Mouse (Mus musculus): ENCODE measurements at regions not wholly inside any gene's neighbourhood (a gene's known extent, or its start where the extent isn't known, plus 50 kb on each side); places are given as distances from the start of the nearest gene placed in this dataset.

DNA sequence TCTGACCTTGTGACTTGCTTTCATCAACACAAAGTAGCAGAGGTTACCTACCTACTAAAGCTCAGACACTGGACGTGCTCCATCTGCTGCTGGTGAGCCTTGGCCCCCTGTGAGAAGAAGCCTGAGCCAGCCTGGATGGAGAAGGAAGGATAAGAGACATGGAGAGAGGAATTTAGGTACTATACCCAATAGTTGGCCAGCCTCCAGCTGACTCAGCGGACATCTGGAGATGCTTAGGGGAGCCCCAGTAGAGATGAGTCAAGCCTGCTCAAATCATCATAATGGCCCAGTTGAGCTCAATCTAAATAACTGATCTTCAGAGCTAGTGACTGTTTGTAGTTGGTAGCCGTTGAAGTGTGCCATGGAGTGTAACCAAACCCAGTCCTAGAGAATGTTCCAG is 53.7 kb upstream of the Ripply2 start:
- Histone ChIP-seq H3K4me3 (ENCODE audit: low read depth, low read length) (no peak overlapping the region), H3K27me3 (ENCODE audit: control insufficient read depth, insufficient read depth, low read depth, low read length) (no peaks in the 10 kb centered on the region), H3K9ac (ENCODE audit: low read depth, low read length) (no peak overlapping the region), H3K27ac (ENCODE audit: low read length) (no peak overlapping the region), H3K4me2 (ENCODE audit: low read depth, low read length) (no peak overlapping the region), H3K4me1 (ENCODE audit: control insufficient read depth, low read depth, low read length) (no peaks in the 10 kb centered on the region), H3K9me3 (replicated peaks; ENCODE audit: control insufficient read depth, low read length) (no peaks in the 10 kb centered on the region), H3K36me3 (ENCODE audit: control insufficient read depth, insufficient read depth) (no peaks in the 10 kb centered on the region)
- 55% methylated on average over 3 of the region's 3 CpGs for WGBS (ENCODE audit: insufficient replicate concordance)
- no peak for ATAC-seq (ENCODE audit: low read depth)

GRCm38 (mm10) chr9:86957076-86957475 is 58.3 kb upstream of the Ripply2 start:
- WGBS (ENCODE audit: insufficient replicate concordance), result 65% methylated on average over 1 of the region's 1 CpGs
- no peaks in the 10 kb centered on the region for H3K27me3 ChIP-seq (ENCODE audit: control insufficient read depth, insufficient read depth, low read depth, low read length)
- no peak for ATAC-seq (ENCODE audit: low read depth)
- H3K36me3 ChIP-seq (ENCODE audit: control insufficient read depth, insufficient read depth), result no peaks in the 10 kb centered on the region
- H3K4me2 ChIP-seq (ENCODE audit: low read depth, low read length), result no peak overlapping the region
- H3K9me3 ChIP-seq (replicated peaks; ENCODE audit: control insufficient read depth, low read length), result no peaks in the 10 kb centered on the region
- no peak overlapping the region for H3K27ac ChIP-seq (ENCODE audit: low read length)
- H3K4me3 ChIP-seq (ENCODE audit: low read depth, low read length), result no peak overlapping the region
- H3K4me1 ChIP-seq (ENCODE audit: control insufficient read depth, low read depth, low read length), result no peaks in the 10 kb centered on the region
- H3K9ac ChIP-seq (ENCODE audit: low read depth, low read length), result no peak overlapping the region

- no peaks in the 10 kb centered on the region for H3K9me3 ChIP-seq (replicated peaks; ENCODE audit: control insufficient read depth, low read length)
- H3K27me3 ChIP-seq (ENCODE audit: control insufficient read depth, insufficient read depth, low read depth, low read length), result no peaks in the 10 kb centered on the region
- ATAC-seq (ENCODE audit: low read depth), result no peak
- WGBS (ENCODE audit: insufficient replicate concordance), result 63% methylated on average over 3 of the region's 3 CpGs
- no peaks in the 10 kb centered on the region for H3K36me3 ChIP-seq (ENCODE audit: control insufficient read depth, insufficient read depth)
- no peak overlapping the region for H3K9ac ChIP-seq (ENCODE audit: low read depth, low read length)
- H3K4me2 ChIP-seq (ENCODE audit: low read depth, low read length), result no peak overlapping the region
- H3K27ac ChIP-seq (ENCODE audit: low read length), result no peak overlapping the region
- no peak overlapping the region for H3K4me3 ChIP-seq (ENCODE audit: low read depth, low read length)
- H3K4me1 ChIP-seq (ENCODE audit: control insufficient read depth, low read depth, low read length), result no peaks in the 10 kb centered on the region
Measured at GRCm38 (mm10) chr9:86955720-86956119, 59.6 kb upstream of the Ripply2 start.

DNA sequence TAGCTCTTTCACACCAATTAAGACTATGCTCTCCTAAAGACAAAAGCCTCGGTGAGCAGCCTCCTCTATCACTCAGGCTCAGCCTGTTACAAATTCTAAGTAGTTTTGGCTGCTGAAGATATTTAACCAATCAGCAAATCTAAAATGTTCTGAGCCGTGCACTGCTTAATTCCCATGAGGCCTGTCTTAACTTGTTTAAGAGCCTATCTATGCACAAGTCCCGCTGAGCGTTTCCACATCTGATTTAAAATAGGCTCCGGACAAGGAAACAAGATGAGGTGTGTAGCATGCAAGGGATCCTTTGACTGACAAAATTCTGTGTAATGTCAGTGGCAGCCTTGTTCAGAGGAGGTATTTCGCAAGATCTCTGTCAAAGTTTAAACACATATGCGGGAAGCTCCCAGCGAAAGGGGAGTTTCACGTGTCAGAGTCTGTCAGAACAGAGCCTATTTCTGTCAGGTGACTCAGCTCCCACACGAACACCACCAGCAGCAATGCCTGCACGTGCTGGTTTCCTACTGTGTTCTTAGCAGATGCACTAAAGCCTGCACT is 63.3 kb upstream of the Ripply2 start:
- ATAC-seq (ENCODE audit: low read depth), result peak; percentile 94
- Histone ChIP-seq H3K4me2 (ENCODE audit: low read depth, low read length) (no peak overlapping the region), H3K27me3 (ENCODE audit: control insufficient read depth, insufficient read depth, low read depth, low read length) (no peaks in the 10 kb centered on the region), H3K4me3 (ENCODE audit: low read depth, low read length) (no peak overlapping the region), H3K36me3 (ENCODE audit: control insufficient read depth, insufficient read depth) (no peaks in the 10 kb centered on the region), H3K27ac (ENCODE audit: low read length) (0 out of 2 replicates have a peak overlapping the region, but pooled peaks have one; percentile 30), H3K4me1 (ENCODE audit: control insufficient read depth, low read depth, low read length) (no peaks in the 10 kb centered on the region), H3K9me3 (replicated peaks; ENCODE audit: control insufficient read depth, low read length) (no peaks in the 10 kb centered on the region), H3K9ac (ENCODE audit: low read depth, low read length) (no peak overlapping the region)
- WGBS (ENCODE audit: insufficient replicate concordance), result 39% methylated on average over 11 of the region's 11 CpGs

DNA sequence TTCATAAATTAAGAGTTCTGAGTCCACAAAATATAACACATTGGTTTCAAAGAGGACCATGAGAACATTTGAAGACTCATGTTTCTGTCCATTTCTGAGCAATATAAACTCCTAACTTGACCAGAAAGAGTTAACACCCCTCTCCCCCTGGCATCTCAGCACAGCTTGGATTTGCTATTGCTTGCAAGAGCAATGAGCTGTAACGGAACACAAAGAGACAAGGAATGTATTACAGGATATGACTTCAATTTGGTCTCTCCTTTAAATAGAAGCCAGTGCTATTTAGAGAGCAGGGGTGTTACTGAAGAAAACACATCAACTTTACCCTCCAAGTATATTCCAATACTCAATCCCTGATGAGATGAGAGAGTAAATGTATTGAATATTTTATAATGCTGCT is 65.5 kb upstream of the Ripply2 start:
- H3K9ac ChIP-seq (ENCODE audit: low read depth, low read length), result no peak overlapping the region
- no peak overlapping the region for H3K4me2 ChIP-seq (ENCODE audit: low read depth, low read length)
- 24% methylated on average over 1 of the region's 1 CpGs for WGBS (ENCODE audit: insufficient replicate concordance)
- no peaks in the 10 kb centered on the region for H3K9me3 ChIP-seq (replicated peaks; ENCODE audit: control insufficient read depth, low read length)
- no peak overlapping the region for H3K27ac ChIP-seq (ENCODE audit: low read length)
- no peak overlapping the region for H3K4me3 ChIP-seq (ENCODE audit: low read depth, low read length)
- no peaks in the 10 kb centered on the region for H3K36me3 ChIP-seq (ENCODE audit: control insufficient read depth, insufficient read depth)
- ATAC-seq (ENCODE audit: low read depth), result no peak
- no peaks in the 10 kb centered on the region for H3K4me1 ChIP-seq (ENCODE audit: control insufficient read depth, low read depth, low read length)
- H3K27me3 ChIP-seq (ENCODE audit: control insufficient read depth, insufficient read depth, low read depth, low read length), result no peaks in the 10 kb centered on the region

DNA sequence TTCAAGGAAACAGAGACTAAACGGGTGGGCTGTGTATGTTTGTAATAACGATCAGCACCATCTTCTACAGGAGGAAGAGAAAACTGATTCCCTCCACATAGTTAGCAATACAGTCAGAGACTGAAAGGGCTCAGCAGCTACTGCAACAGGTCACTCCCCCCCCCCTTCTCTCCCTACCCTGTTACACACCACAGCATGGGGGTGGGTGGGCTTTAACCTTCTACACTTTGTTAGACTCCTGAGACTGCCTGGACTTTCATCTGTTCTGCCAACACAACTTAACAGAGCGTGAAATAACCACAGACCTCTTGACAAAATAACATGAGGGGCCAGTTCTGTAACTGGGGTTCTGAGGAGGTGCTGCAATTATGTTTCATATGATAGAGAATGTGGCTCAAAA is 50.7 kb upstream of the Snap91 start:
- Histone ChIP-seq H3K4me2 (ENCODE audit: low read depth, low read length) (no peak overlapping the region), H3K4me1 (ENCODE audit: control insufficient read depth, low read depth, low read length) (no peaks in the 10 kb centered on the region), H3K4me3 (ENCODE audit: low read depth, low read length) (no peak overlapping the region), H3K9me3 (replicated peaks; ENCODE audit: control insufficient read depth, low read length) (no peaks in the 10 kb centered on the region), H3K36me3 (ENCODE audit: control insufficient read depth, insufficient read depth) (no peaks in the 10 kb centered on the region), H3K27ac (ENCODE audit: low read length) (no peak overlapping the region), H3K9ac (ENCODE audit: low read depth, low read length) (no peak overlapping the region), H3K27me3 (ENCODE audit: control insufficient read depth, insufficient read depth, low read depth, low read length) (no peaks in the 10 kb centered on the region)
- WGBS (ENCODE audit: insufficient replicate concordance), result 46% methylated on average over 3 of the region's 3 CpGs
- no peak for ATAC-seq (ENCODE audit: low read depth)
